Mouse (Mus musculus) midbrain, embryonic 15.5 days (tissue): Measurements from ENCODE around the gene Mrpl49. TPM values are rescaled to one million over a fixed set of nuclear protein-coding genes. Genes with fewer than 3 reads are reported as not detected.
A peak's percentile ranks its signal among the peaks of the same experiment; 100 is the strongest.

ENCODE experiments used
- microRNA-seq: library from miRNA; unstranded; fragments of <30 nt; microRNA quantifications from one replicate; pipeline ENCODE4, GENCODE M21; 2016
- polyA plus RNA-seq: library from polyadenylated mRNA; unstranded; fragments of >200 nt; fragmentation: Nextera tagmentation; extraction: Ambion mirVana; gene quantifications from 2 replicates; pipeline ENCODE4 v1.2.1, GENCODE M21; 2015

Mrpl49 gene
- polyA plus RNA-seq, 1 experiment from 2014 or later, result 62.5 TPM

Small RNA genes lying within 50 kb of the gene (microRNA-seq; reads per million reads assigned to microRNA genes)
- gene Mir6988, result 3.3 reads per million, percentile 16 among the genes with 10 or more reads in this experiment

Other genes with a start within 250 kb of the Mrpl49 start
- gene Frmd8, start 182.5 kb downstream of the Mrpl49 start, polyA plus RNA-seq, result 16.1 and 19.2 TPM in 2 replicates
- gene Slc25a45, start 180.0 kb downstream of the Mrpl49 start, polyA plus RNA-seq, result 2.0 and 2.9 TPM in 2 replicates
- gene Tigd3, start 163.6 kb downstream of the Mrpl49 start, polyA plus RNA-seq, result 13.8 and 16.4 TPM in 2 replicates
- gene Dpf2, start 144.8 kb downstream of the Mrpl49 start, polyA plus RNA-seq, result 122 and 130 TPM in 2 replicates
- gene Cdc42ep2, start 133.0 kb downstream of the Mrpl49 start, polyA plus RNA-seq, result 16.3 and 16.7 TPM in 2 replicates
- 25.3 and 25.4 TPM in 2 replicates for gene Pola2, start 93.6 kb downstream of the Mrpl49 start, polyA plus RNA-seq
- gene Slc22a20, start 71.6 kb downstream of the Mrpl49 start, polyA plus RNA-seq, result not detected in 2 replicates
- gene Capn1, start 41.9 kb downstream of the Mrpl49 start, polyA plus RNA-seq, result 2.9 and 3.3 TPM in 2 replicates
- 36.8 and 39.3 TPM in 2 replicates for gene Syvn1, start 11.2 kb downstream of the Mrpl49 start, polyA plus RNA-seq
- 459 and 483 TPM in 2 replicates for gene Fau, start 59 bp upstream of the Mrpl49 start, polyA plus RNA-seq
- gene Znhit2, start 3.4 kb upstream of the Mrpl49 start, polyA plus RNA-seq, result 30.8 and 34.7 TPM in 2 replicates
- gene Tm7sf2, start 10.6 kb upstream of the Mrpl49 start, polyA plus RNA-seq, result 51.3 and 53.8 TPM in 2 replicates
- gene Vps51, start 19.4 kb upstream of the Mrpl49 start, polyA plus RNA-seq, result 100.0 and 102 TPM in 2 replicates
- gene Tmem262, start 22.2 kb upstream of the Mrpl49 start, polyA plus RNA-seq, result not detected in 2 replicates
- 1.3 and 1.5 TPM in 2 replicates for gene Gm28374, start 24.5 kb upstream of the Mrpl49 start, polyA plus RNA-seq
- 86.8 and 87.6 TPM in 2 replicates for gene Zfpl1, start 27.2 kb upstream of the Mrpl49 start, polyA plus RNA-seq
- gene Cdca5, start 27.2 kb upstream of the Mrpl49 start, polyA plus RNA-seq, result 5.1 and 7.2 TPM in 2 replicates
- not detected in 2 replicates for gene AC131692.1, start 36.6 kb upstream of the Mrpl49 start, polyA plus RNA-seq
- 0.41 and 0.53 TPM in 2 replicates for gene Naaladl1, start 48.0 kb upstream of the Mrpl49 start, polyA plus RNA-seq
- 48.3 and 51.2 TPM in 2 replicates for gene Sac3d1, start 60.9 kb upstream of the Mrpl49 start, polyA plus RNA-seq
- gene Snx15, start 70.5 kb upstream of the Mrpl49 start, polyA plus RNA-seq, result 59.1 and 65.6 TPM in 2 replicates
- 0.20 TPM in 1 of 2 replicates, not detected in the other for gene Batf2, start 83.2 kb upstream of the Mrpl49 start, polyA plus RNA-seq
- gene Arl2, start 83.8 kb upstream of the Mrpl49 start, polyA plus RNA-seq, result 146 and 150 TPM in 2 replicates
- not detected in 2 replicates for gene Majin, start 126.6 kb upstream of the Mrpl49 start, polyA plus RNA-seq
- not detected in 2 replicates for gene Gpha2, start 168.6 kb upstream of the Mrpl49 start, polyA plus RNA-seq
- 141 and 149 TPM in 2 replicates for gene Ppp2r5b, start 178.1 kb upstream of the Mrpl49 start, polyA plus RNA-seq
- 16.1 and 16.4 TPM in 2 replicates for gene Atg2a, start 183.9 kb upstream of the Mrpl49 start, polyA plus RNA-seq
- 107 and 111 TPM in 2 replicates for gene Ehd1, start 218.9 kb upstream of the Mrpl49 start, polyA plus RNA-seq
- gene Cdc42bpg, start 248.7 kb upstream of the Mrpl49 start, polyA plus RNA-seq, result 0.40 and 0.47 TPM in 2 replicates